Mouse (Mus musculus): Measurements from ENCODE around the gene Cenpt.

DNA sequence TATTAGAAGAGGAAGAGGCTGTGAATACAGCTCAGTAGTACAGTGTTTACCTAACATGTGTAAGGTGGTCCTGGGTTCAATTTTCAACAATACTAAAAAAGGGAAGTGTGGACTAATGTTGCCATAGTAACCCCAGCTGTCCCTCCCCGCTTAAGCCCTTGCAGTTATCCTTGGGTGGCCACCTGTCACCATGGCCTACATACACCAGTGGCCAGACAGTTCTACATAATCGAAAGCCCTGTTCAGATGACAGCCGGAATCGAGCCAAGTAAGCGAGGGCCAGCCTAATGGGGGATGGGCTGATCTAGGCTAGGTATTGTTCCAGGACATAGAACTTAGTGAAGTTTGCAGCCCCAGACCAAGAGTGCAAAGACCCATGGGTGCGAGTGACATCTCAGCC is 16.1 kb downstream of the Cenpt start:
- TF ChIP-seq POLR2A (IDR thresholded peaks at IDR 0.05; ENCODE audit: borderline replicate concordance, insufficient read depth, low read length) (no peak), CTCF (IDR thresholded peaks at IDR 0.05; ENCODE audit: borderline replicate concordance, insufficient read depth, low read depth, low read length) (no peak)

All from cerebellum, adult 2 months (tissue).